ENCODE assay signal across 17 mouse cellular contexts in the genomic region with DNA sequence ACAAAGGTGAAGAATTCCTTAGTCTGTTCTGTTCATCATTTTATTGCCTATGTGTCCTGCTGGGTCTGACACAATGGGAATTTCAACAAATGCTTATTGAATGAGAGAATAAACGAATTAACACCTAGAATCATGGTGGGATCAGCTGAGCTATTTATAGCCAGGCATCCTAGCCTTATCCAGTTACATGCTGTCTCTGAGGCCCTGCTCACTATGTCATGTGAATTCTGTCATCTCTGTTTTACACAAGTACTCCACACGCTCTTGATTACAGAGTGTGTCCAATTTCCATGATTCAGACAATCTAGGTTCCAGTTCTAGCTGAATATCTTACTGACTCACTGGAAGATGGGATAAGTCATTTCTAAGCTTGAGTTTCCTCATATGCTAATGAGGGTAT.
DNase-seq lines count a peak whose midpoint lies in the region; ATAC-seq and TF ChIP-seq lines count a peak whose summit lies in the region.
"Had no signal": no experiment of that assay in that cellular context is flagged by ENCODE, and none has a peak within 500 bp of the region (broad histone marks: within the 10 kb centered on the region; RNA-seq: fewer than 3 reads in every experiment).

No protein-coding gene starts in this region.

- H3K36me3 ChIP-seq in forebrain, postnatal 0 days (ENCODE audit: insufficient read depth): no peaks in the 10 kb centered on the region
- H3K36me3 ChIP-seq in forebrain, embryonic 16.5 days (ENCODE audit: control insufficient read depth, insufficient read depth): no peaks in the 10 kb centered on the region
- H3K36me3 ChIP-seq in heart, embryonic 13.5 days: peaks cover 5% of the 10 kb centered on the region
- H3K36me3 ChIP-seq: hindbrain, embryonic 15.5 days; limb, embryonic 10.5 days had no signal

- WGBS in forebrain, postnatal 0 days: 51% methylated on average over 2 of the region's 2 CpGs
- WGBS in forebrain, embryonic 16.5 days: 47% methylated on average over 2 of the region's 2 CpGs
- 33% methylated on average over 2 of the region's 2 CpGs for WGBS in heart, embryonic 13.5 days

- no peak overlapping the region for H3K4me3 ChIP-seq in forebrain, postnatal 0 days (ENCODE audit: low read depth, low read length)
- H3K4me3 ChIP-seq in forebrain, embryonic 16.5 days (replicated peaks; ENCODE audit: low read length): no peak overlapping the region
- no peak overlapping the region for H3K4me3 ChIP-seq in heart, embryonic 13.5 days
- H3K4me3 ChIP-seq: hindbrain, embryonic 15.5 days; limb, embryonic 10.5 days had no signal

- no peaks in the 10 kb centered on the region for H3K9me3 ChIP-seq in forebrain, postnatal 0 days (ENCODE audit: low read length)
- no peaks in the 10 kb centered on the region for H3K9me3 ChIP-seq in forebrain, embryonic 16.5 days (ENCODE audit: control insufficient read depth, low read length)
- H3K9me3 ChIP-seq in heart, embryonic 13.5 days: no peaks in the 10 kb centered on the region
- H3K9me3 ChIP-seq: hindbrain, embryonic 15.5 days; limb, embryonic 10.5 days had no signal

- H3K9ac ChIP-seq in forebrain, postnatal 0 days: no peak overlapping the region
- H3K9ac ChIP-seq in forebrain, embryonic 16.5 days (replicated peaks; ENCODE audit: low read depth, low read length): no peak overlapping the region
- no peak overlapping the region for H3K9ac ChIP-seq in heart, embryonic 13.5 days
- H3K9ac ChIP-seq: hindbrain, embryonic 15.5 days had no signal

- H3K4me2 ChIP-seq in forebrain, postnatal 0 days (ENCODE audit: low read depth): no peak overlapping the region
- no peak overlapping the region for H3K4me2 ChIP-seq in forebrain, embryonic 16.5 days (ENCODE audit: low read length)
- H3K4me2 ChIP-seq in heart, embryonic 13.5 days: 0 out of 2 replicates have a peak overlapping the region, but pooled peaks have one; percentile 9
- H3K4me2 ChIP-seq: hindbrain, embryonic 15.5 days; liver, embryonic 11.5 days had no signal

- H3K27me3 ChIP-seq in forebrain, postnatal 0 days (ENCODE audit: insufficient read depth, low read length): no peaks in the 10 kb centered on the region
- no peaks in the 10 kb centered on the region for H3K27me3 ChIP-seq in forebrain, embryonic 16.5 days (replicated peaks; ENCODE audit: control insufficient read depth, insufficient read depth, low read length)
- H3K27me3 ChIP-seq in heart, embryonic 13.5 days (replicated peaks): no peaks in the 10 kb centered on the region
- H3K27me3 ChIP-seq: hindbrain, embryonic 15.5 days had no signal

- H3K27ac ChIP-seq in forebrain, postnatal 0 days (ENCODE audit: low read depth, low read length): no peak overlapping the region
- H3K27ac ChIP-seq in forebrain, embryonic 16.5 days (ENCODE audit: low read length): no peak overlapping the region
- H3K27ac ChIP-seq in heart, embryonic 13.5 days (replicated peaks): peak overlapping the region; percentile 26
- H3K27ac ChIP-seq: hindbrain, embryonic 15.5 days; limb, embryonic 10.5 days; stomach, postnatal 0 days had no signal

- peak; percentile 16; the same call in 1 of the 2 replicates for ATAC-seq in forebrain, postnatal 0 days
- no peak for ATAC-seq in forebrain, embryonic 16.5 days
- no peak for ATAC-seq in heart, embryonic 13.5 days (ENCODE audit: extremely low read depth, insufficient number of reproducible peaks, low FRiP score, low TSS enrichment)
- ATAC-seq in activated CD4-positive, CD25-positive, alpha-beta regulatory T cell, adult 4 months: no peak
- ATAC-seq: intestine, embryonic 16.5 days had no signal

- intact Hi-C loops in heart, postnatal 25 days (cut with DNase I): no loop called here
- intact Hi-C loops in heart, postnatal 10 days (cut with DNase I): no loop called here

- TF ChIP-seq CTCF in forebrain, postnatal 0 days (IDR thresholded peaks at IDR 0.05; ENCODE audit: low read depth): no peak

- no peaks in the 10 kb centered on the region for H3K4me1 ChIP-seq in forebrain, postnatal 0 days (ENCODE audit: insufficient read depth)
- peaks cover 6% of the 10 kb centered on the region; the same call in 1 of the 2 replicates for H3K4me1 ChIP-seq in forebrain, embryonic 16.5 days (replicated peaks; ENCODE audit: control insufficient read depth, insufficient read depth, low read length)
- peaks cover 26% of the 10 kb centered on the region for H3K4me1 ChIP-seq in heart, embryonic 13.5 days
- H3K4me1 ChIP-seq: hindbrain, embryonic 15.5 days had no signal

- DNase-seq in forebrain, postnatal 0 days: no peak
- no peak for DNase-seq in heart, postnatal 25 days (ENCODE audit: low spot score)
- peak; percentile 10 for DNase-seq in NIH3T3 (ENCODE audit: low read depth)
- DNase-seq in heart, postnatal 10 days: peak; percentile 5 to 11
- DNase-seq: adrenal gland, postnatal 14 days; cerebellum, adult 8-10 months; lung, adult 2 months; lung, postnatal 36 days; right cerebral cortex, postnatal 25 days had no signal

Comparison
In these comparisons a context has a peak if more than half of its experiments do, and no peak if none do; other contexts are left out.
1. DNase-seq: peak in NIH3T3 (single experiment) and heart, postnatal 10 days (2 of 2); none in forebrain, postnatal 0 days (single experiment) and heart, postnatal 25 days (single experiment).